Mouse (Mus musculus) heart, postnatal 10 days (tissue): Measurements from ENCODE around the gene Tanc1. TPM values are rescaled to one million over a fixed set of nuclear protein-coding genes. Genes with fewer than 3 reads are reported as not detected.

ENCODE experiments used
- DNase-seq, 2 experiments: peaks; one replicate each; pipeline ENCODE4 v3.0.0; 2021
- intact Hi-C: fragments of 180-260 bp; cut with DNase I; formaldehyde crosslinking; loops from one replicate; pipeline ENCODE4 v1.15.1; 2025
- total RNA-seq, 2 experiments: library from RNA; stranded (reverse); gene quantifications; 2 replicates each; pipeline ENCODE4 v1.2.3; 2021

Gene Tanc1
- total RNA-seq, 2 experiments from 2014 or later, result 37.0 to 37.6 TPM

- peak; percentile 59 to 62 for DNase-seq
- intact Hi-C loops, result no loop called here
Observed at GRCm38 (mm10) chr2:59645515-59645914, 33.7 kb downstream of the Tanc1 start.

GRCm38 (mm10) chr2:59646740-59647390 is 35.0 kb downstream of the Tanc1 start:
- DNase-seq, result no peak
- intact Hi-C loops, result no loop called here

- intact Hi-C loops, result no loop called here
- no peak for DNase-seq
Observed at GRCm38 (mm10) chr2:59648444-59648843, 36.6 kb downstream of the Tanc1 start.

GRCm38 (mm10) chr2:59651801-59652200 is 40.0 kb downstream of the Tanc1 start:
- no peak for DNase-seq
- intact Hi-C loops, result no loop called here

DNA sequence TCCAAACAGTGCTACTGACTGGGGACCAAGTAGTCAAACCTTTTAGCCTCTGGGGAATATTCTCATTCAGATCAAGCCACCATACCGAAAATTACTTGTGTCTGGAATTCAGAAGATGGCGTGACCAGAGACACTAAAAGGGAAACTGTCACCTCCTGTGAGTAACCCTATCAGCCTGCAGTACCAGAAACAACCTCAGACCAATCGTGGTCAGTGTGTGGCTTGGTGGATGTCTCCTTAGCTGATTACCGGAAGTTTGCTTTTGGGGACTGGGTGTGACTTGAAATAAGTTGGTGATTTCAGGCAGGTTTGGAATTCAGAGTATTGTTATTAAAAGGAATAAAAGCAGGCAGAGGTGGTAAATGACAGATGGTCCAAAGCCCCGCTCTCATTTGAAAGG is 40.9 kb downstream of the Tanc1 start:
- no peak for DNase-seq
- intact Hi-C loops, result no loop called here

DNA sequence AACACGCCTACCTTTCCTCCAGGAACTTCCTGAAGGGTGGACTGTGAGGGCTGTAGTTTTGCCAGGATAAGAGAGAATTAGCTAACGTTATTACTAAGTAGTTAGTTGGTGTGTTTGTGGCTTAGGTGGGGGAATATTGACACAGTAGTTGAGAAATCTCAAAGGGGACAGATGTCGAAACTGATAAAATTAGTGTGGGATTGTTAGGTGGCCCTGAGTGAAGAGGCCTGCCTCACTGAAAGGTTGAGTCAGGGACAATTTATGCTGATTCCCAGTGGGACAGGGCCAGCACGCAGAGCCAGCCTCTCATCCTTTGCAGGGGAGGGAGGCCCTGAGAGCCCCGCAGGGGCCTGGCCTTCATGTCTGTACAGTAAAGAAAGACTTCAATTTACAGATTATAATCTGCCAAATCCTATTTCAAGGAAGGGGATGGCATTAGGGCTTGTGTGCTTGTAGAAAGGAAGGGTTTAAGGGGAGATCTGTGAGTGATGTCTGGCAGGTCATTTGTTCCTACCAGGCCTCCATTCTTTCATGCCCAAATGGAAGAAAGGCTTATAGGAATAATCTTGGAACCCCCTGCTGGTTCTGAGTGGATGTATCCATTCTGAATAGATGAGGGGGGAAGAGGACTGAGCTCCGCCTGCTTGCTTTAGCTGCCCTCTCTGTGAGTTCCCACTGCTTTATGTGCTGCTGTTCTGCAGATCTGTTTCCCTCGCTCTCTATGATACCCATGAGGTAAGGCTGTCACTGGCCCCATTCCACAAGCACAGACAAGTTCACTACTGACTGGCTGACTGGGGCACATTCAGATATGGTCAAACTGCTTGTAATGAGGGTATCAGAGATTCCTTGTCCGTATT is 41.7 kb downstream of the Tanc1 start:
- DNase-seq, result no peak
- intact Hi-C loops, result no loop called here

DNA sequence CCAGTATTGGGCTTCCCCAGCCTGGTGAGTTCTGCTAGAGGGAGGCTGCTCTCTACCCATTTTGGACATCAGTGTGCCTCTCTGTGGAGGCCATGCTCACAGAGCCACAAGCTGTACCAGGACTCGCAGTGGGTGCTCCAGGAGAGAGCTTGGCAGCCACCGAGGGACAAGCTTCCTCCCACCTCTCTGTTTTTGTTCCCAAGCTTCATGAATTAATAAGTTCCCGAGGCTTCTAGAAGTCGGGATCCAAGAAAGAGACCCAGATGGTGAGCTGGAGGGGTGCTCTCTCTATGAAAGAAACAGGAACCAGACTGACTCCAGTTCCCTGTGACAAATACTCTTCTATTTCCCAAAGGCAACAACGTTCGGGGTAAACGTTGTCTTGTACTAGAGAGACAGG is 43.6 kb downstream of the Tanc1 start:
- intact Hi-C loops, result no loop called here

GRCm38 (mm10) chr2:59656680-59657079 is 44.8 kb downstream of the Tanc1 start:
- no peak for DNase-seq
- intact Hi-C loops, result no loop called here

More for the DNA sequence above, 43.6 kb downstream of the Tanc1 start:
- DNase-seq, result no peak

DNA sequence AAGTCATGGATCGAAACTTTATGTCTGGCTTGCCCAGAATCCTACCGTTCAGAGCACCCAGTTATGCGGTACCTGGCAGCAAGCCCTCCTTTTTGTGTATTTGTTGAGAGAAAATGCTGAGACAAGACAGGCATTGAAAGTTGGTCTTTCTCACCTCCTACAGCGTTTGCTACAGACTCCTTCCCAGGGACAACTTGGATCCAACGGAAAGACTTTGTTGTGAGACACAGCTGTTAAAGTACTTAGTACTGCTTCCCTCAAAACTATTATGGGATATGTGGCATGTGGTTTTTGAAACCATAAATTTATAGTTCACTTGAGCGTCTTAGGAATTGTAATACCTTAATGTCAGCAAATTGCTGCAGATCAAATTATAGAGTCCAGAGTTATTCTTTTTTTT is 47.8 kb downstream of the Tanc1 start:
- intact Hi-C loops, result no loop called here
- no peak for DNase-seq

DNA sequence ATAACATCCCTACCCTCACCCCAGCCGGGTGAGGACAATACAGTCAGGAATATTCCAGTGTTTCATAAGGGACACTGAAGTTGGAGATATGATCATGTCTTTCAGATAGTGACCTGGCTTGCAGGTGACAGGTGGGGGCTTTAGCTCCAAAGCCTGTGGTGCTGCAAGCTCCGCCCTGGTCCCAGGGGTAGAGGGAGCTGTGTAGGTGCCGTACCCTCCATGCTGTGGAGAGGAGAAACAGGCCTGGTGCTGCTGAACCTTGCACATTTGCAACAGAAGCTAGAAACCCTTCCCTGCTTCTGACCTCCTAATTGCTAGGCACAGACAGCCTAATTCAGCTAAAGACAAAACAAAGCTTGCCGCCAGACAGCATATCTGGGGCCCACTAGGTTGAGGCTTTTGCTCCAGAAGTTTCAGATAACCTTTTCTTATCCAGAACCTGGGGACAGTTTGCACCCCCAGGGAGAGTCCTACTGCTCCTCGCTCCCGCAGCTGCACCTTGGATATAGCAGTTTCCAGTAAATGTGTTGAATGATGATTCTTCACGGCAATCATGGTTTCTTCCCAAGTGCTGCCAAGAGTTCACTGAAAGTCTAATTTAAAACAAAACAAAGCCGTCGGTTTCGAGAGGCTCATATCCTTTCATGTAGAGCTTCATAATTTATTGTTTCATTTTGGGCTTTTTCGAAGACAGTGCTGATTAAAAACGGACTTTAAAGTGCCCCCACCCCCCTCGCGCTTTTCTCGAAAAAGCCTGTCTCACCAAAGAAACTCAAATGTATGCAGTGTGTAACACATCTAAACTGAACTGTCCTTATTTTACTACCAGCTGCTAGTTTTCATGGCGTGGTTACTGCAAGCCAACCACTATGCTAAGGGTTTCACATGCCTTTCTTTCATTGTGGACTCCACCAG is 49.3 kb downstream of the Tanc1 start:
- intact Hi-C loops, result no loop called here

GRCm38 (mm10) chr2:59664803-59665567 is 53.1 kb downstream of the Tanc1 start:
- DNase-seq, result no peak

More for the DNA sequence above, 49.3 kb downstream of the Tanc1 start:
- DNase-seq, result no peak

GRCm38 (mm10) chr2:59666533-59666932 is 54.7 kb downstream of the Tanc1 start:
- DNase-seq, result no peak
- intact Hi-C loops, result no loop called here

More at GRCm38 (mm10) chr2:59664803-59665567, 53.1 kb downstream of the Tanc1 start:
- intact Hi-C loops, result no loop called here

DNA sequence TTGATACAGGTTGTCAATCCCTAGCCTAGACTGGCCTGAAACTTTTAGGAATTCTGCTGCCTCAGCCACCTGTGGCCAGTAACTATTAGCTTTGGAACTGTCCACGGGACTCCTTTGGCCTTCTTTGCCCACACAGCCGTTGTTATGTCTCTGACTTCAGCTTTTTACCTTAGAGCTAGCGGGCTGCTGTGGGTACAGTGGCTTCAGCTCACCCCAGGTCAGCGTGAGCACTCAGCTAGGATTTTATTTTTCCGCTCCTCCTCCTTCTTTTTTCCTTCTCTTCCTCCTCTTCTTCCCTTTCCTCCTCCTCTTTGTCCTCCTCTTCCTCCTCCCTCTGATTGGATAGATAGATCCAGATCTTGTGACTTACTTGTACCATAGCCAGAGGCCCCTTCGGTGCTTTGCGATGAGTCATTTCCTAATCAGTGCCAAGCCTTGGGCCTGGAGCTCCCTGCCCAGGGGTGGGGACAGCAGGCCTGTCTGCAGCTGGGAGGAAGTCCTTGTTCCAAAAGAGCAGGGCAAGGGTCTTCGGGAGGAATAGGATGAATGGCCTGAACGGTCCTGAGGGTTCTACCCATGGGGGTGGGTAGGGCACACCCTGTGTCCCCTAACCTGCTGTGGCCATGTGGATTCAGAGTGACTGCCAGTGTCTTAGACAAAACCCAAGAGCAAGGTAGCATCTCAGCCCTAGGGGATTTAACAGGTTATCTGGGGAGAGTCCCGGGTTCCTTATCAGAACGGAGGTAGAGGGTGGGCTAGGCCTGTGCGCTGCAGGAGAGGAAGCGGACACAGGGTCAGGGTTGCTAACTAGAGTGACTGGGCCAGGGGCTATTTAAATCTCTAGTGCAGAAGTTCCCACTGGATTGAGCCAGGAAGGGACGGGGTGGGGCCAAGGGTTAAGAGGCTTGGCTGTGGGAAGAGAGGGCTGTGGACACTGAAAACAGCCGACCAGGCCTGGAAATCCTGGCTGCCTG is 58.5 kb downstream of the Tanc1 start:
- peak; percentile 85 to 89 for DNase-seq
- intact Hi-C loops, result loop anchor here (5.0 kb wide), 1 partner anchor 58 kb away; the partner anchor contains the start of gene Tanc1

DNA sequence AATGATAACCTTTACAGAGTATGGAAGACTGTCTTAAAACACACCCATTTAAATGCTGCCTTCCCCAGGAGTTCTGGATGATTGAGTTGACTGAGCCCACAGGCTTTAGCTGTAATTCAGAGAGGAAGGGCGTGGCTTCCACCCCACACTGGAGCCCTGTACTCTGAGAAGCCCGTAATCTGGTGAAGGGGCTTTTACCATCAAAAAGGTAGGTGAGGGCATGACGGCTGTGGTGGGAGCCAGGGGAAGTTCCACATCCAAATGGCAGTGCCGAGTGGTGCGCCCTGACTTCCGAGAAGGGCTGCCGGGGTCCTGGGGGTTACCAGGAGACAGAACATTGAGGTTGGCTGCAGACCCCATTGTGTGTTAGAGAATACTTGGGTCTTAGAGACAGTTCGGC is 59.8 kb downstream of the Tanc1 start:
- intact Hi-C loops, result loop anchor here (5.0 kb wide), 1 partner anchor 59 kb away; the partner anchor contains the start of gene Tanc1
- DNase-seq, result no peak

GRCm38 (mm10) chr2:59672086-59672485 is 60.2 kb downstream of the Tanc1 start:
- DNase-seq, result no peak
- intact Hi-C loops, result loop anchor here (5.0 kb wide), 1 partner anchor 60 kb away; the partner anchor contains the start of gene Tanc1

DNA sequence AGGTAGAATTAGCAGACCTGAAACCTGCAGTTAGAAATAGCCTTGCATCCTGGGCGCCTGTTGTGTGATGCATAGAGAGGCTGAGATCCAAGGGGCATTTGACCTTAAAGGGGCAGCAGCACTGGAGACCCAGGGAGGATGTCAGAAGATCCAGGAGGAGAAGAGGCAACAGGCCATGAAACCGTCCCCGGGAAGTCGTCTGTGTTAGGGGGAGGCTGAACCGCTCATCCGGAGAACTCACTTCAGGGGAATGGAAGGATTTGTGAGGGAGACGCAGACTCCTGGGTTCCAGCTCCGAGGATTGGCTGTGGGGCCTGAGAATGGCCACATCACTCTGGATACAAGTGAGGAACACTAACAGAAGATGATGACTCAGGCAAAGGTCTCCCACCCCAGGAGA is 60.8 kb downstream of the Tanc1 start:
- no peak for DNase-seq
- intact Hi-C loops, result loop anchor here (5.0 kb wide), 1 partner anchor 60 kb away; the partner anchor contains the start of gene Tanc1

- intact Hi-C loops, result loop anchor here (5.0 kb wide), 1 partner anchor 61 kb away; the partner anchor contains the start of gene Tanc1
- DNase-seq, result no peak
Observed at GRCm38 (mm10) chr2:59673351-59673750, 61.5 kb downstream of the Tanc1 start.

GRCm38 (mm10) chr2:59673877-59674276 is 62.0 kb downstream of the Tanc1 start:
- intact Hi-C loops, result loop anchor here (5.0 kb wide), 1 partner anchor 62 kb away; the partner anchor contains the start of gene Tanc1
- DNase-seq, result no peak
